Mouse (Mus musculus) hematopoietic stem cell, adult 5-6 weeks (primary cell): Measurements from ENCODE around the gene Tvp23a. TPM values are rescaled to one million over a fixed set of nuclear protein-coding genes. Genes with fewer than 3 reads are reported as not detected.

Source experiments
- ATAC-seq, 2 experiments: fragments of 125-278 bp in 1 of 2; replicated peaks in 1 of 2; 2 replicates each; pipeline ENCODE4 v1.8.0; 2016 to 2017; ENCODE audit warnings: inconsistent platforms in 2 of 2, mild to moderate bottlenecking in 2 of 2, moderate number of reproducible peaks in 2 of 2, low read depth in 1 of 2, moderate TSS enrichment in 1 of 2; ENCODE audit not compliant: low FRiP score in 2 of 2, poor library complexity in 2 of 2, severe bottlenecking in 2 of 2, insufficient read depth in 1 of 2, low TSS enrichment in 1 of 2
- total RNA-seq: library from RNA; stranded (forward); fragments of 172-1452, 232-1000 nt; gene quantifications from 2 replicates; pipeline ENCODE4 v1.2.3, GENCODE M21; 2017

Tvp23a gene
- total RNA-seq, 1 experiment from 2014 or later = not detected

- ATAC-seq = no peak
These were observed 26.6 kb downstream of the Tvp23a start for GRCm38 (mm10) chr16:10420447-10421054.

GRCm38 (mm10) chr16:10417723-10418259 lies 29.4 kb downstream of the Tvp23a start:
- no peak for ATAC-seq

- ATAC-seq = no peak
These were observed 30.3 kb downstream of the Tvp23a start for GRCm38 (mm10) chr16:10416866-10417265.

GRCm38 (mm10) chr16:10415976-10416375 lies 31.2 kb downstream of the Tvp23a start:
- peak in 1 of 2 experiments; percentile 33; a peak in 2 of 4 replicates for ATAC-seq

GRCm38 (mm10) chr16:10411764-10412746 lies 35.1 kb downstream of the Tvp23a start, which contains the start of gene Nubp1:
Gene Nubp1 (plus strand): TSS chr16:10411948.
- ATAC-seq = peak; percentile 97 to 98

- peak; percentile 71 to 85 for ATAC-seq
These were observed 48.0 kb downstream of the Tvp23a start for GRCm38 (mm10) chr16:10399160-10399559.

GRCm38 (mm10) chr16:10398755-10399154 lies 48.4 kb downstream of the Tvp23a start:
- peak in 1 of 2 experiments; percentile 17; a peak in 1 of 4 replicates for ATAC-seq

GRCm38 (mm10) chr16:10394699-10395540 lies 52.2 kb downstream of the Tvp23a start, which contains the start of gene Tekt5:
Gene Tekt5 (minus strand): TSS chr16:10395490.
- no peak for ATAC-seq

- ATAC-seq = peak; percentile 91 to 98
These were observed 54.6 kb downstream of the Tvp23a start for GRCm38 (mm10) chr16:10392587-10392986.

GRCm38 (mm10) chr16:10388634-10389365 lies 58.4 kb downstream of the Tvp23a start:
- no peak for ATAC-seq

- ATAC-seq = no peak
These were observed 61.9 kb downstream of the Tvp23a start for GRCm38 (mm10) chr16:10385261-10385660.

- ATAC-seq = peak in 1 of 2 experiments; percentile 34; a peak in 2 of 4 replicates
These were observed 62.6 kb downstream of the Tvp23a start for GRCm38 (mm10) chr16:10384544-10384943.

DNA sequence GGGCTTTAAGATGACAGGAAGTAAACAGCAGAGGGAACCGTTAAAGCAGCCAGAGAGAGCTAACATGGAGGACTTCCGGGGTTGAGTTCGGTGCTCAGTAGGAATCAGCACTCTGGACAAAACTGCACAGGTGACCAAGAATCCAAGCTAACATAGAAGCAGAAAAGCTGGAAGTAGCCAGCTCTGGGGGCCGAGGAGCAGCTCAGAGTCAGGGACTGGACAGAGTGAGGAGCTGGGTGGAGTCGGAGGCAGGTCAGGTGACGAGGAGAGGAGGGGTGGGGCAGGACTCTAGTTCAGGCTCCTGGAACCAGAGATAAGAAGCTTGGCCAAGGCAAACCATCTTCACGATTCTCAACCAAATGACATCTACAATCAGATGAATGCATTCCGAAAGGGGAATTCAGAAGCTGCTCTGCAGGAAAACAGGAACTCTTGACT lies 63.1 kb downstream of the Tvp23a start:
- peak; percentile 78 to 90 for ATAC-seq

- ATAC-seq = no peak
These were observed 67.6 kb downstream of the Tvp23a start for GRCm38 (mm10) chr16:10379531-10379930.

DNA sequence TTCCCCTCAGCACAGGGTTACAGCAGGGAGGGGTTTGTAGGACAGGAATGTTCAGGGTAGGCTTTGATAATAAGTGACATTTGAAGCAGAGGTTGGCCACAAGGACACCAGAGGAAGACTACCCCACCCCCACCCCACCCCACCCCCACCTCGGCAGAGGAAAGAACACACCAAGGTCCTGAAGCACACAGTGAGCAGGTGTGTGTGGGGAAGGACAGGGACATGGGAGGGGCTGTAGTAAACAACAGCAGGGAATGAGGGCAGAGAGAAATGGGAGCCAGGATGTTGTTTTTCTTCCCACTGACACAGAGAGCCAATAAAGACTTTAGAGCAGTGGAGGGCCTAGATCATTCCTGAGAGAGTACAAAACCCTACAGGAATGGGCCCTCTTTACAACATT lies 69.9 kb downstream of the Tvp23a start:
- no peak for ATAC-seq

DNA sequence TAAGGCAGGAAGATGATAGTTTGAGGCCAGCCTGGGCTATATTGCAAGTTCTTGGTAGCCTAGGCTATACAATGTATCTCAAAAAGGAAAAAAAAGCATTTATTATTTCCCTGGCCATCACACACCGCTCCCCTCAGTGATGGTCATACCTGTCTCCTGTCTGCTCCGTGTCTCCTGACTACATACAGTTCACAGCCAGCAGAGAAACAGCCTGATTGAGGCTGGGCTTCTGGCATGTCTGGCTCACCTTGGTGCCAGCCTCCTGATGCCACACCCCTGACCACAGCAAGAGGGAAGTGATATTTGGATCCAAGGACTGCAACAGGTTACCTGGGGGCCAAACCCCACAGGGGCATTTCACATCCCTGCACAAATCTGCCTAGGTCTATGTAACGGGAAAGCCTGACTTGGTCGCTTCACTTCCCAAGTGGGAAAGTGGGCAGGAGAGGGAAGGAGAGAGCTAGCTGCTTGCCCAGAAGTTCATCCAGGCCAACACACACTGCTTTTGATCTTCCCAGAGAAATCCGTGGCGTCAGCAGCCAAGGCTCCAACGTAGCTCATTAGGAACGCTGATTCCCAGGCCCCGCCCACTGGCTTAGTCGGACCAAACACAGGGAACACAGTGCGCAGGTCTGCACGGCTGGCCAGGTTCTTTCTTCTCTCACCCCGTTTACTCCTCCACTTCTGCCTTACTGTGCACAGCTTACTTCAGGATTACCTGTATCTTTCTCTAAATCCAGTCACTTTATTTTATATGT lies 72.7 kb downstream of the Tvp23a start:
- no peak for ATAC-seq
